Mouse (Mus musculus) midbrain, embryonic 16.5 days (tissue): Measurements from ENCODE around the gene Ptpn1. TPM values are rescaled to one million over a fixed set of nuclear protein-coding genes. Genes with fewer than 3 reads are reported as not detected.

ENCODE experiments used
- ATAC-seq: fragments of 200-750 bp; cut with Nextera tagmentation; 2 replicates; pipeline ENCODE4 v1.8.0; 2017; ENCODE audit warnings: moderate TSS enrichment
- H3K27ac ChIP-seq: fragments of 300-500 bp; sonication (generic); 2 replicates; pipeline ENCODE4 v1.5.1; 2014; ENCODE audit warnings: mild to moderate bottlenecking, low read length, mixed read lengths
- H3K27me3 ChIP-seq: fragments of 300-500 bp; sonication (generic); 2 replicates; pipeline ENCODE4 v1.6.1; 2014; ENCODE audit warnings: low read depth, low read length, mixed read lengths; ENCODE audit not compliant: control insufficient read depth, insufficient read depth
- H3K36me3 ChIP-seq: fragments of 300-500 bp; sonication (generic); 2 replicates; pipeline ENCODE4 v1.6.1; 2014; ENCODE audit warnings: mild to moderate bottlenecking, low read length, moderate library complexity, mixed read lengths; ENCODE audit not compliant: control insufficient read depth, insufficient read depth
- H3K4me1 ChIP-seq: fragments of 300-500 bp; sonication (generic); 2 replicates; pipeline ENCODE4 v1.6.1; 2014; ENCODE audit warnings: mild to moderate bottlenecking, low read length, mixed read lengths; ENCODE audit not compliant: control insufficient read depth, insufficient read depth
- H3K4me2 ChIP-seq: fragments of 300-500 bp; sonication (generic); 2 replicates; pipeline ENCODE4 v1.6.1; 2014; ENCODE audit warnings: mild to moderate bottlenecking, low read length, mixed read lengths
- H3K4me3 ChIP-seq: fragments of 300-500 bp; sonication (generic); 2 replicates; pipeline ENCODE4 v1.5.1; 2014; ENCODE audit warnings: low read depth, mild to moderate bottlenecking, low read length, moderate library complexity, mixed read lengths
- H3K9ac ChIP-seq: fragments of 300-500 bp; sonication (generic); 2 replicates; pipeline ENCODE4 v1.6.1; 2014; ENCODE audit warnings: low read depth, low read length, mixed read lengths
- H3K9me3 ChIP-seq: fragments of 300-500 bp; sonication (generic); replicated peaks from 2 replicates; pipeline ENCODE4 v1.6.1; 2014; ENCODE audit warnings: mild to moderate bottlenecking, low read length, mixed read lengths; ENCODE audit not compliant: control insufficient read depth, poor library complexity, severe bottlenecking
- WGBS: fragments of 180-500 bp; shearing (Covaris S2); extraction: QIAGEN DNeasy Blood & Tissue Kit; methylation state at CpG from one replicate; pipeline ENCODE4 v1.1.7; 2014; 5-methylcytosine and 5-hydroxymethylcytosine counted together
- polyA plus RNA-seq: library from polyadenylated mRNA; unstranded; fragments of >200 nt; fragmentation: Nextera tagmentation; extraction: Ambion mirVana; gene quantifications from 2 replicates; pipeline ENCODE4 v1.2.1, GENCODE M21; 2015

Ptpn1 gene
- polyA plus RNA-seq, 1 experiment from 2014 or later: 79.8 TPM

DNA sequence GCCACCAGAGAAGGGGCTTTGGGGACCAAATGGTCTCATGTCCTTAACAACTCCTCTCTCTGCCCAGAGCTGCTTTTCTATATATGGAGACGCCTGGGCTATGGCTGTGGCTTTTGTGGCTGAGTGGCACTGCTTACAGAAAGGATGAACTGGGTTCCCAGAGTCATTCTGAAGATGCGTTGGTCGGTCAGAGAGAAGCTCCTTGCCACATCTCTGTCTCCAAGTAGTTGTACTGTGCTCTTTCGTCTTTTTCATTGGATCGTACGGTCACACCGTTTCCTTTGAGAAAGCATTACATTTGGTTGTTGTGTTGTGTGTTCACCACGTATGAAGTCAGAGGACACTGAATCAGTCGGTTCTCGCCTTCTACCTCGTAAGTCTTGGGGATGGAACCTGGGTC, 8.8 kb downstream of the Ptpn1 start:
- Histone ChIP-seq H3K4me3 (no peak overlapping the region), H3K36me3 (no peaks in the 10 kb centered on the region), H3K9ac (no peak overlapping the region), H3K4me1 (peaks cover 67% of the 10 kb centered on the region), H3K9me3 (no peaks in the 10 kb centered on the region), H3K27ac (no peak overlapping the region), H3K4me2 (no peak overlapping the region), H3K27me3 (no peaks in the 10 kb centered on the region)
- 91% methylated on average over 11 of the region's 11 CpGs for WGBS
- no peak for ATAC-seq

DNA sequence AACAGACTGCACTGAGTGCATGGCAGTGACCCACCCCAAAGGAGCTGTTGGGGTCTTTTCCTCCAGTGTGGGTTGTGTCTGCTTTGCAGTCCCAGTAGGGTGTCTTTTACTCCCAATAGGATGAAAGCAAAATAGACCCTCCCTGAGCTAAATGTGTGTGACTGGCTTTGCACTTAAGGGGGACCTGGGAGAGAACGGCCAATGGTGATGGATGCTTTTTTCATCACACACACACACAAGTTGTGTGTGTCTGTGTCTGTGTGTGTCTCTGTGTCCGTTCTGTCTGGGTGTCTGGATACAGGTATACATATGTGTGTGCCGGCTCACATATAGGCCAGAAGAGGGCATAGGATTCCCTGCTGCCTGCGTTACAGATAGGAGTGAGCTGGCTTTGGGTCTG, 9.5 kb downstream of the Ptpn1 start:
- 39% methylated on average over 4 of the region's 4 CpGs for WGBS
- no peak overlapping the region for H3K4me3 ChIP-seq
- peaks cover 60% of the 10 kb centered on the region for H3K4me1 ChIP-seq
- H3K4me2 ChIP-seq: no peak overlapping the region
- no peak overlapping the region; the same call in 1 of the 2 replicates for H3K27ac ChIP-seq
- ATAC-seq: no peak
- no peaks in the 10 kb centered on the region for H3K9me3 ChIP-seq
- H3K27me3 ChIP-seq: no peaks in the 10 kb centered on the region
- H3K9ac ChIP-seq: peak overlapping the region; percentile 26; the same call in 1 of the 2 replicates
- H3K36me3 ChIP-seq: no peaks in the 10 kb centered on the region

- H3K36me3 ChIP-seq: no peaks in the 10 kb centered on the region
- H3K27me3 ChIP-seq: no peaks in the 10 kb centered on the region
- H3K4me3 ChIP-seq: no peak overlapping the region
- peaks cover 56% of the 10 kb centered on the region for H3K4me1 ChIP-seq
- no peaks in the 10 kb centered on the region for H3K9me3 ChIP-seq
- H3K4me2 ChIP-seq: no peak overlapping the region
- no peak for ATAC-seq
- H3K27ac ChIP-seq: peak overlapping the region; percentile 48
- WGBS: 39% methylated on average over 6 of the region's 6 CpGs
- H3K9ac ChIP-seq: peak overlapping the region; percentile 26; the same call in 1 of the 2 replicates
These were observed 9.9 kb downstream of the Ptpn1 start for GRCm38 (mm10) chr2:167941745-167942176.

DNA sequence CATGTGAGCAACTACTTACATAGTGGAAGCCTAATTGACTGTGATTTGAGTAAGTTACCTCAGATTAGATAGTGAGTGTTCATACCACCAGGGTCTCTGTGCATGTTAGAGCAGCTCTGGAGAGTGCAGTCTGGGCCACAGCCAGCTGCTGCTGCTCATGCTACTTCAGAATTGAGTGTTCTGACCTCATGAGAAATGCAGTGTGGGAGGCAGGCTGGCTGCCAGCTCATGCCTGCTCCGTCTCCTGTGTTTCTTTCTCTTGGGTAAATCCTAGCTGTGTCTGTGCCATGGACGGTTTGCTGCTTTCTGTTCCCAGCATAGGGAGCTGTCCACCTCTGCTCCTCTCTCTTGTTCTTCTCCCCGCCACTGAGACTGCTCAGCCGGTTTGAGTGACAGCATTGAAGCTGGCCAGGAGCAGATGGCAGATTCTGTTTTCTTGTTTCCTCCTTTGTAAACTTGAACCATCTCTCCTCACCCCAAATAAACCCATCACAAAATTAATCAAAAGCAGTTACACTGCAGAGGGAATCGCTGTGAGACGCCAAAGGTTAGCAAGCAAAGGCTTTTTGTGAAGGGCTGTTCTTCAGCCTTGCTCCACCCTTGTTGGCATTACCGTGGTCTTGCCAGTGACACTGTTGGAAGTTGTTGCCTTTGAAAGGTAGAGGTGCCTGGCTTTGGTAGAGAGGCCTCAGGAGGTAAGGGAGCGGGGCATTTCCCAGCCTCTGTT, 10.5 kb downstream of the Ptpn1 start:
- Histone ChIP-seq H3K9me3 (no peaks in the 10 kb centered on the region), H3K4me3 (no peak overlapping the region), H3K9ac (0 out of 2 replicates have a peak overlapping the region, but pooled peaks have one; percentile 26), H3K27me3 (no peaks in the 10 kb centered on the region), H3K27ac (peak overlapping the region; percentile 48), H3K4me1 (peaks cover 51% of the 10 kb centered on the region), H3K36me3 (no peaks in the 10 kb centered on the region), H3K4me2 (no peak overlapping the region)
- peak; percentile 74 for ATAC-seq
- 25% methylated on average over 8 of the region's 8 CpGs for WGBS

GRCm38 (mm10) chr2:167942926-167943633, 11.2 kb downstream of the Ptpn1 start:
- Histone ChIP-seq H3K27me3 (no peaks in the 10 kb centered on the region), H3K4me3 (no peak overlapping the region), H3K27ac (peak overlapping the region; percentile 43; the same call in 1 of the 2 replicates), H3K36me3 (no peaks in the 10 kb centered on the region), H3K9ac (0 out of 2 replicates have a peak overlapping the region, but pooled peaks have one; percentile 28), H3K4me1 (peaks cover 51% of the 10 kb centered on the region), H3K4me2 (no peak overlapping the region), H3K9me3 (no peaks in the 10 kb centered on the region)
- 75% methylated on average over 12 of the region's 12 CpGs for WGBS
- ATAC-seq: no peak

GRCm38 (mm10) chr2:167944193-167944592, 12.3 kb downstream of the Ptpn1 start:
- H3K27me3 ChIP-seq: no peaks in the 10 kb centered on the region
- H3K4me1 ChIP-seq: peaks cover 56% of the 10 kb centered on the region
- WGBS: 65% methylated on average over 3 of the region's 3 CpGs
- no peak overlapping the region for H3K4me3 ChIP-seq
- ATAC-seq: no peak
- no peaks in the 10 kb centered on the region for H3K36me3 ChIP-seq
- no peak overlapping the region for H3K9ac ChIP-seq
- no peak overlapping the region for H3K27ac ChIP-seq
- H3K9me3 ChIP-seq: no peaks in the 10 kb centered on the region
- no peak overlapping the region for H3K4me2 ChIP-seq

DNA sequence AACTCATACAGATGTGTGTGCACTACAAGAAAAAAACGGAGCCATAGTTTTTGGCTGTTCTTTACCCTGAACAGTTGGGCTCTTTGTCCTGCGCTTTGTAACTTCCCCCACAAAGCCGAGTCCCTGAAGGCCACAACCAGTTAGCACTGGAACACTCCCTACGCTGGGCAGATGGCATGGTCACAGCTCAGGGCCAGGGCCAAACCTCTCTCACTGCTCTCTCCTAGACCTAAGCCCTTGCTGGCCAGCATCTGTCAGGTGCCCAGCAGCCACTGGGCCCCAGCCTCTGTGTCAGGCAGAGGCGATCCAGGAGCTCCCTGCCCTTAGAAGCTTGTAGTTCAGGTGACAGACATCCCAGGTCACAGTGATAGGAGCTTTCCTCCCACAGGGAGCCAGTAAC, 13.6 kb downstream of the Ptpn1 start:
- Histone ChIP-seq H3K27me3 (no peaks in the 10 kb centered on the region), H3K9me3 (no peaks in the 10 kb centered on the region), H3K4me2 (no peak overlapping the region), H3K9ac (no peak overlapping the region), H3K36me3 (no peaks in the 10 kb centered on the region), H3K27ac (no peak overlapping the region), H3K4me1 (peaks cover 48% of the 10 kb centered on the region), H3K4me3 (no peak overlapping the region)
- 82% methylated on average over 5 of the region's 5 CpGs for WGBS
- no peak for ATAC-seq

DNA sequence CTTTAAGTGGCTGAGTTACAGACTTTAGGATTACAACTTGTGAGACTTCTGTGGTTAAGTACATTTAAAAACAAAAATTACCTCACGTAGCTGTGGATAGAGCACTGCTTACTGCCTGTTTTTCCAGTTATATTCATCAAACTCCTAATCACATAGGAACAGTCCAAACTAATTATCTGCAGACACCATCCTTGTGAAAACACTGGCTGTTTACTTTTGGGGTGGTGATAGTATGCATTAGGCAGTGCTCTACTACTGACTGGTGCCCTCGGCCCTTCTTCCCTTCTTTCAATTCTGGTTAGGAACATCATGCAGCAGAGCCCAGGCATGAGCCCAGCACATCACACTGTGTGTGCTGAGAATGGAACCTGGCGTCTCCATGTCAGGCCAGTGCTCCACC, 15.4 kb downstream of the Ptpn1 start:
- H3K4me3 ChIP-seq: no peak overlapping the region
- no peaks in the 10 kb centered on the region for H3K36me3 ChIP-seq
- H3K9me3 ChIP-seq: no peaks in the 10 kb centered on the region
- no peak overlapping the region for H3K4me2 ChIP-seq
- no peak for ATAC-seq
- H3K27me3 ChIP-seq: no peaks in the 10 kb centered on the region
- H3K9ac ChIP-seq: no peak overlapping the region
- H3K4me1 ChIP-seq: peaks cover 35% of the 10 kb centered on the region
- WGBS: 89% methylated on average over 3 of the region's 3 CpGs
- no peak overlapping the region for H3K27ac ChIP-seq

GRCm38 (mm10) chr2:167948047-167948446, 16.2 kb downstream of the Ptpn1 start:
- H3K9me3 ChIP-seq: no peaks in the 10 kb centered on the region
- WGBS: 70% methylated on average over 6 of the region's 6 CpGs
- ATAC-seq: no peak
- H3K27me3 ChIP-seq: no peaks in the 10 kb centered on the region
- no peaks in the 10 kb centered on the region for H3K36me3 ChIP-seq
- H3K4me2 ChIP-seq: no peak overlapping the region
- H3K27ac ChIP-seq: no peak overlapping the region
- H3K9ac ChIP-seq: no peak overlapping the region
- H3K4me3 ChIP-seq: no peak overlapping the region
- H3K4me1 ChIP-seq: peaks cover 27% of the 10 kb centered on the region
